Mouse (Mus musculus) lung, adult 2 months (tissue): Measurements from ENCODE around the gene Galnt9. TPM values are rescaled to one million over a fixed set of nuclear protein-coding genes. Genes with fewer than 3 reads are reported as not detected.

ENCODE experiments used
- DNase-seq: peaks from one replicate; pipeline ENCODE4 v3.0.0; 2022
- H3K4me1 ChIP-seq: fragments of 200-500 bp; 2 replicates; pipeline ENCODE4 v1.6.1; 2011; ENCODE audit warnings: low read length; ENCODE audit not compliant: control insufficient read depth, insufficient read depth
- H3K4me3 ChIP-seq: fragments of 200-500 bp; replicated peaks from 2 replicates; pipeline ENCODE3; 2011; ENCODE audit warnings: low read depth, mild to moderate bottlenecking, control low read depth, low read length; ENCODE audit errors: extremely low read depth
- CTCF ChIP-seq: fragments of 200-500 bp; IDR thresholded peaks from 2 replicates; pipeline ENCODE4 v1.5.1; 2011; ENCODE audit warnings: mild to moderate bottlenecking, low read length, control low read depth; ENCODE audit not compliant: insufficient read depth
- POLR2A ChIP-seq: fragments of 200-500 bp; IDR thresholded peaks from 2 replicates; pipeline ENCODE4 v1.6.1; 2011; ENCODE audit warnings: low read depth, mild to moderate bottlenecking, control low read depth, low read length, borderline replicate concordance; ENCODE audit errors: extremely low read depth
- WGBS: fragments of 180-500 bp; shearing (Covaris S2); methylation state at CpG from one replicate; pipeline ENCODE4 v1.1.7; 2018; 5-methylcytosine and 5-hydroxymethylcytosine counted together
- polyA plus RNA-seq: library from polyadenylated mRNA; depleted of rRNA; stranded (reverse); fragments of >200 nt; gene quantifications from 2 replicates; pipeline ENCODE4 v1.2.3, GENCODE M21; 2012; rRNA removed

Gene Galnt9
- polyA plus RNA-seq, 1 experiment = 0.60 TPM

- Histone ChIP-seq H3K4me1 (no peaks in the 10 kb centered on the region), H3K4me3 (no peak overlapping the region)
- DNase-seq = no peak
- TF ChIP-seq CTCF (no peak), POLR2A (no peak)
Observed at GRCm38 (mm10) chr5:110646377-110646776, 102.2 kb downstream of the Galnt9 start.

GRCm38 (mm10) chr5:110652719-110653648 lies 108.8 kb downstream of the Galnt9 start, which contains the start of the genes Noc4l and Ddx51:
Noc4l (minus strand) TSS chr5:110653417.
Ddx51 (plus strand) TSS chr5:110653451.
- Histone ChIP-seq H3K4me1 (peaks cover 2% of the 10 kb centered on the region; the same call in 1 of the 2 replicates), H3K4me3 (peak within 1 kb of the TSS; percentile 98)
- peak; percentile 95 for DNase-seq
- TF ChIP-seq CTCF = no peak
- TF ChIP-seq POLR2A = peak; percentile 62; the same call in 1 of the 2 replicates
- under 1% methylated on average over 91 of the region's 91 CpGs for WGBS

GRCm38 (mm10) chr5:110653686-110654085 lies 109.5 kb downstream of the Galnt9 start:
- no peak for TF ChIP-seq POLR2A
- TF ChIP-seq CTCF = no peak
- no peak for DNase-seq
- Histone ChIP-seq H3K4me3 (peak overlapping the region; percentile 98), H3K4me1 (peaks cover 2% of the 10 kb centered on the region; the same call in 1 of the 2 replicates)
- WGBS = under 1% methylated on average over 37 of the region's 37 CpGs

DNA sequence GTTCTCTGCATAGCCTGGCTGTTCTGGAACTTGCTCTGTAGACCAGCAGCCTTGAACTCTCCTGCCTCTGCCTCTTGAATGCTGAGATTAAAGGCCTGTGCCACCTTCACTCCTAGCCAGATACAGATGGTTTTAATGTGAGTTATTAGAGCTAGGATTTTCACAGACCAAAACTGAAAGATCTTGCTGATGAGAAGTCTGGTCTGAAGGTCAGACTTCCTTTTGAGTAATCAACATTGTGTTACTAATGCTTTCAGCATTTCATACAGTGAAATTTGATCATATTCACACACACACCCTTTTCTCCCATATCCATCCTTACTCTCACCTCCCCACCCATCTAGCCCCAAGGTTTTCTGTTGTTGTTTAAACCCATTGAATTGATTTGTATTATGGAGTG lies 115.5 kb downstream of the Galnt9 start:
- no peak overlapping the region for H3K4me3 ChIP-seq
- DNase-seq = no peak
- no peak for TF ChIP-seq CTCF
- no peaks in the 10 kb centered on the region for H3K4me1 ChIP-seq

GRCm38 (mm10) chr5:110664041-110664440 lies 119.9 kb downstream of the Galnt9 start:
- WGBS = 88% methylated on average over 2 of the region's 2 CpGs
- no peak overlapping the region for H3K4me3 ChIP-seq
- no peak for TF ChIP-seq CTCF
- TF ChIP-seq POLR2A = no peak
- DNase-seq = no peak
- H3K4me1 ChIP-seq = no peaks in the 10 kb centered on the region

DNA sequence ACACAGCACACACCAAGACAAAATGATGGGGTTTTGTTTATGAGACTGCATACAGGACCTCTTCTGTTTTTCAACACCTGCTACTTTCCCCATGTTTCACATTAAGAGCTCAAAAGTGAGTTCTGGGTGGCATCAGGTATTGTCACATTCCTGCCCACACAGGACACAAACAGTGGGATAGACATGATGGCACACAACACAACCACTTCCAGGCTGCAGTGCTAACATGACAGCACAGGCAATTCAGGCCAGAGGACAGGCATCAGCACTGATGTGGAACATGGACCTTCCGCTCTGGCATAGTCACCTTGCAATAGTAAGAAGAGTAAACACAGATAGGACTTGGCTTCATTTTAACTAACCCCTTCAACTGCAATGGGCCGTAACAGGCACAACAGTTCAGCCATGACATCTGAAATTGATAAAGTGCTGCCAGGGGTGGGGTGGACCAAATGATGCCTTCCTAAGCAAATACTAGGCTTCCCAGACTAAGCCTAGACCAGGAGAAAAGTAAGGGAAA lies 120.7 kb downstream of the Galnt9 start:
- Histone ChIP-seq H3K4me3 (no peak overlapping the region), H3K4me1 (no peaks in the 10 kb centered on the region)
- WGBS = 93% methylated on average over 2 of the region's 2 CpGs
- TF ChIP-seq CTCF = no peak
- TF ChIP-seq POLR2A = no peak
- no peak for DNase-seq

DNA sequence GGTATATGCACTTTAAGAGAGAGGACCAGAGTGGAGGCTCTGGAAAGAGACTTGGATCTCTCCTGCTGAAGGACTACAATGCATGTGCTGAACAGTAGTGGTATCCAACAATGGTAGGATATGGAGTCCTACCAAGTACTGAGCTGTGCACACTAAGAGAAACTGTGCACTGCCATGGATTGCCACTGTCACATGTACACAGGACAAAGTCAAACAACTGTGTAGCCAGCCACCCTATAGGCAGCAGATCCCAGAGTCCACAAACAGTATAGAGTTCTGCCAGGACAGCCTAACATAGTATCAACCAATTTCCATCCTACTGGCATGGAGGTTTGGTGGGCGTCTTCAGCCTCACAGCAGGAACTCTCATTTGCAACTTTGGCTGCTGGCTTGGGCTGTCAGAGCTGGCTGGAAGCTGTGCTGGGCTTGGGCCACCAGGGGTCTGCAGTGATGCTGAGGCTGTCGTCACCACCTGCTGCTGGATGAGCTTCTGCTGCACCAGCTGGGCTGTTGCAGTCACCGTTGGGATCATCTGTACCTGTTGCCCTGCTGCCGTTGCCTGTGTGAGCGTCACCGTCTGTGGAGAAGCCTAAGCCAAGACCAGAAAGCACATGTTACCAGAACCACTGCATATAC lies 121.4 kb downstream of the Galnt9 start:
- no peaks in the 10 kb centered on the region for H3K4me1 ChIP-seq
- no peak for TF ChIP-seq CTCF
- TF ChIP-seq POLR2A = no peak
- no peak overlapping the region for H3K4me3 ChIP-seq
- no peak for DNase-seq
- WGBS = 72% methylated on average over 6 of the region's 6 CpGs

Other genes with a start within 250 kb of the Galnt9 start
- 1.2 TPM in 2 replicates for gene P2rx2, start 201.1 kb upstream of the Galnt9 start, polyA plus RNA-seq
- 0.19 and 0.51 TPM in 2 replicates for gene Lrcol1, start 199.6 kb upstream of the Galnt9 start, polyA plus RNA-seq
- gene Fbrsl1, start 95.9 kb upstream of the Galnt9 start, polyA plus RNA-seq = 64.9 and 107 TPM in 2 replicates
- gene Noc4l, start 109.1 kb downstream of the Galnt9 start, polyA plus RNA-seq = 36.0 and 41.5 TPM in 2 replicates
- gene Ddx51, start 109.1 kb downstream of the Galnt9 start, polyA plus RNA-seq = 14.4 and 19.6 TPM in 2 replicates
- gene Ep400, start 226.4 kb downstream of the Galnt9 start, polyA plus RNA-seq = 64.0 and 73.7 TPM in 2 replicates
- gene Pus1, start 236.3 kb downstream of the Galnt9 start, polyA plus RNA-seq = 11.6 and 15.9 TPM in 2 replicates